Mouse (Mus musculus): ENCODE results near the gene Nhsl1.

DNA sequence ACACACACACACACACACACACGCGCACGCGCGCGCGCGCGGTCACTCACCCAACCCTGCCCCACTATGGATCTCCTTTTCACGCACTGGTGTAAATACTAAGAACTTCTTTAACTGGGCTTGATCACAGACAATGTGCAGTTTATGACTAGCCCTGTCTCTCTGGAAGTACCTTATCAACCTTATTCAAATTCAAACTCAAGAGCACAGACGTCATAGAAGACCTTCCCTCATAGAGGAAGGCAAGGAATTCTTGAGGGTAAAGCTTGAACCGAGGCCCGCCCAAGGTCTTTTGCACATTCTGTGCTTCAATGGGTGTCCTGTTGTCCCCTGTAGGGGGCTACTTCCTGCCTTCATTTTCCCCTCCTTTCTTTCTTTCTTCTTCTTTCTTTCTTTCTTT lies 142.6 kb downstream of the Nhsl1 start:
- TF ChIP-seq GATA1 (IDR thresholded peaks at IDR 0.05; ENCODE audit: borderline replicate concordance, low read length): no peak
- TF ChIP-seq FLI1 (IDR thresholded peaks at IDR 0.05; ENCODE audit: low read length): no peak

Measured in megakaryocyte, embryonic 14.5 days (primary cell).